Mouse (Mus musculus) thymus, postnatal 36 days (tissue): ENCODE results near the gene Smad5.

Experiments
- DNase-seq, 2 experiments: peaks; one replicate each; pipeline ENCODE4 v3.0.0; 2022; ENCODE audit warnings: mixed read lengths in 2 of 2

Smad5 gene

GRCm38 (mm10) chr13:56703222-56703870, 536 bp downstream of the Smad5 start:
- DNase-seq = peak; percentile 67 to 73

DNA sequence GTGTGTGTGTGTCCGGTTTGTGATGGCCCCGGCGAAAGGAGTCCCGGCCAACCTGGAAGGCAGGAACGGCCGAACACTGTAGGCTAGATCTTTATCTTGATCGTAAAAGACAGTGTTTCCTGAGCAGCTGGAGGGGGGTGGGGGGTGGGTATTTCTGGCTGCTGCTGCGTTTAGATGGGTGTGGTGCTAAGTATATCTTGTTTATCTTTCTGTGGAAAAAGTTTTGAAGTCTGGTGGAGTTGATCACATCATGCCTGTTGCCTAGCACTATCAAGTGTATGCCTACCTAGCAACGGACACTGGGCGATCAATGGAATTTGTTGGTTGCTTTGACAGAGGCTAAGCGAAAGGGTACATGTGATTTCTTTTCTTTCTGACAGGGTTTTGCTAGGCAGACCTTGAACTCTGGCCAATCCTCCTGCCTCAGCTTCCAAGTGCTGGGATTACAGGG, 1.1 kb downstream of the Smad5 start:
- peak in 1 of 2 experiments; percentile 21 for DNase-seq

DNA sequence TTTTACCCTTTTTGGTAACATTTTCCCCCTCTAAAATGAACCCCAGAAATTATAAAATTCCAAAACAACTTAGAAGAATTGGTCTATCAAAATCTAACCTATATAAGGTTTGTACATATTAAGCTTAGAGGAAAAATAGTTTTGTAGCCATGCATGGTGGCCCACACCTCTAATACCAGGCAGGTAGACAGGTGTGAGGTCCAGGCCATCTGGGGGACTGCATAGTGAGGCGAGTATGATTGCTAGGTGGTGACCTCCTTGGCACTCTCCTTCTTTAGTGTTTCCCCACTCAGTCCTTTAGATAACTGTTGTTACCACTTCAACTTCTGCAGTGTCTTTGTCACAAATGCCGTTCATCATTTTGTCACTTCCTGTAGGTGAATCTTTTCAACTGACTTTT, 1.8 kb downstream of the Smad5 start:
- DNase-seq = no peak

GRCm38 (mm10) chr13:56707111-56707510, 4.3 kb downstream of the Smad5 start:
- no peak for DNase-seq

DNA sequence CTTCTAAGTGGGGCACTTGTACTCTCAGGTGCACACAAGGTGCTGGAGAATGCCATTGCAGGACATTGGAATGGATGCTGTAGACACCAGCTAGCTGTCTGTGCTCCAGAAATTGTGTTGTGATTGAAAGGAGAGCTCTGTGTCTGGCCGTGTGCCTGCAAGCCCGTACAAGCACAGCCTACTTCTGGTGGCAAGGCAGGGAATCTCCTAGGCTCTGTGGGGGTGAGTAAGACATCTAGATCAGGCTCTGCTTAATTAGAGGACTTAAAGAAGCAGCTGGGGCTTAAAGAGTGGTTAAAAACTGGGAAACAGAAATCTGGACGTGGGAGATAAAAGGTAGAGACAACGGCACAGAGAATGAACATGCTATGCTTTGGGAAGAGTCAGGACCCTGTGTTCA, 4.8 kb downstream of the Smad5 start:
- DNase-seq = no peak

DNA sequence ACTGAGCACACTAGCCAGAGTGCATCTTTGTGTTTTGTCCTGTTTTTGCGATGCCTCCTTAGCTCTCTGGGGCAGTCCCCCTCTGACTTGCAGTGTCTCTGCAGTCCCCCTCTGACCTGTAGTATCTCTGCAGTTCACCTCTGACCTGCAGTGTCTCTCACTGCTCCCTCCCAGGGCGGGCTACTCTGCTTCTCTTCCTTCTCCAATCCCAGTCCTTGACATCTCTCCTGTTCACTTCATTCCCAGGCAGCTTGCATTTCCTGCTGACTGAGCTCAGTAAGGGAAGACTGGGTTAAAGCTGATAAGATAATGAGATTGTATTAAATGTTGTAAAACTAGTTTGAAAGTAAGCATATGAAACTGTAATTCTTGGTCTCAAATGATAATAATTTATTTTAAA, 7.8 kb downstream of the Smad5 start:
- no peak for DNase-seq

- no peak for DNase-seq
Observed at GRCm38 (mm10) chr13:56712221-56712620, 9.4 kb downstream of the Smad5 start.

DNA sequence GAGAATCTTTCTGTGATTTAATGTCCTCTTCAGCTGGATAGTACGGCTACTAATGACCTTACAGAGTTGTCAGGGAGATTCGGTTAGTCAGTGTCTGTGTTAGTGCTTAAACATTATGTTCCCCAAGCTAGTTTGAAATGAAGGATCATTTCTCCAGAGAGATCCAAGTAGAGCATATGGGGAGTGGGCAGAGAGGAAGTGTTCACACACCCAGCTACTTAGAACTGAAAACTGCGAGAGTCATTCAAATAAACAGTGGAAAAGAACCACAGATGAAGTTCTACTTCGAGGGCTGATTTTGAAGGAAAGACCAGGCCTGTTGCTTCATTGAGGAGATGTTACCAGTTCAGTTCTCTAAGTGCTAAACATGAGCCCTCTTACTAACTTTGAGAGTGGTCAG, 23.7 kb downstream of the Smad5 start:
- DNase-seq = no peak

- DNase-seq = no peak
Observed at GRCm38 (mm10) chr13:56729046-56729445, 26.2 kb downstream of the Smad5 start.

DNA sequence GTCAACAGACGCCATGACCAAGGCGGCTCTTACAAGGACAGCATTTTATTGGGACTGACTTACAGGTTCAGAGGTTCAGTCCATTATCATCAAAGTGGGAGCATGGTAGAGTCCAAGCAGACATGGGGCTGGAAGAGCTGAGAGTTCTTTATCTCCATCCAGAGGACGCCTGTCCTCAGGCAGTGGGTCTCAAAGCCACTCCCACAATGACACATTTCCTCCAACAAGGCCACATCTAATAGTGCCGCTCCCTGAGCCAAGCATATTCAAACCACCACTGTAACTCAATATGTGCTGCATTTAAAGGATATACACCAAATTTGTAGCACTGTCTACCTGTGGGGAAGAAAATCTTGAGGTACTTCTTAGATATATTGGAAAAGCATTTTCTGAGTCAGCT, 31.8 kb downstream of the Smad5 start:
- no peak for DNase-seq

GRCm38 (mm10) chr13:56735212-56735875, 32.5 kb downstream of the Smad5 start:
- DNase-seq = peak in 1 of 2 experiments; percentile 41

- DNase-seq = no peak
Observed at GRCm38 (mm10) chr13:56739556-56739955, 36.7 kb downstream of the Smad5 start.

GRCm38 (mm10) chr13:56740496-56740895, 37.7 kb downstream of the Smad5 start:
- DNase-seq = no peak

DNA sequence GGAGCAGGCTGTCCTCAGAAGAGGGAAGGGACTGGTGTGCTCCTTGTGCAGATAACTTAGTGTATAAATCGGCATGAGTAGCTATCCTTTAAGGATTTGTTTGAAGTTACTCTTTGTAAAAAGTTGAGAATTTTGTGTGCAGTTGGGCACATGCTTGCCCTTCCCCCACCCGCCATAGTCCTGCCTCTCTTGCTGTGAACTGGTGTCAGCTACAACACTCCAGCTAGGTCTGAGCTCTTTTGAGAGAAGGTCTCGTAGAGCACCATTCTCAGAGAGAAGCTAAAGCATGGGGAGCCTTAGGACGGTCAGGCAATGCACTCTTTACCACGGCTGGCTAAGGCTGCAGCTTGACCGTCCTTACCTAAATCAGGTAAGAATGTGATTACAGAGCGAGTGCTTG, 38.9 kb downstream of the Smad5 start:
- DNase-seq = no peak

GRCm38 (mm10) chr13:56742325-56742901, 39.6 kb downstream of the Smad5 start:
- no peak for DNase-seq

- peak in 1 of 2 experiments; percentile 59 for DNase-seq
Observed at GRCm38 (mm10) chr13:56746739-56747532, 44.1 kb downstream of the Smad5 start.

DNA sequence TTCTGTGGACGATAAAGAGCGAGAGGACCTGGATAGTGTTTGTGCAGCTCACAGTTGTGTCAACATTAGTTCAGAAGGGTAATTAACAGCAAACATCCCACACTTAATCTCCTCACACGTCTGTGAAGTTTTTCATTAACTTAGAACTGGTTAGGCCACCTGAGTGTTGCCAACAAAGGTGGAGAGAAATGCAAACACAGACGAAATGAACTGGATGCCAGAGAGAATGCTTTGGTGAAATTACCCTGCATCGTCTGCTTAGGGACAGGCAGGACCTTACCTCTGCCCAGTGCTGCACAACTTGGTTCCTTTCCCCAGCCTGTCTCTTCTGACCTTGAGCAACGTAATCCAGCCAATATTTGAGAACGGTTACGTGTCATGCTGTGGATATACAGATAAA, 44.7 kb downstream of the Smad5 start:
- DNase-seq = no peak

GRCm38 (mm10) chr13:56749377-56749776, 46.6 kb downstream of the Smad5 start:
- DNase-seq = no peak

- DNase-seq = peak; percentile 42 to 50
Observed at GRCm38 (mm10) chr13:56751774-56752173, 49.0 kb downstream of the Smad5 start.

GRCm38 (mm10) chr13:56752474-56753191, 49.8 kb downstream of the Smad5 start:
- no peak for DNase-seq

DNA sequence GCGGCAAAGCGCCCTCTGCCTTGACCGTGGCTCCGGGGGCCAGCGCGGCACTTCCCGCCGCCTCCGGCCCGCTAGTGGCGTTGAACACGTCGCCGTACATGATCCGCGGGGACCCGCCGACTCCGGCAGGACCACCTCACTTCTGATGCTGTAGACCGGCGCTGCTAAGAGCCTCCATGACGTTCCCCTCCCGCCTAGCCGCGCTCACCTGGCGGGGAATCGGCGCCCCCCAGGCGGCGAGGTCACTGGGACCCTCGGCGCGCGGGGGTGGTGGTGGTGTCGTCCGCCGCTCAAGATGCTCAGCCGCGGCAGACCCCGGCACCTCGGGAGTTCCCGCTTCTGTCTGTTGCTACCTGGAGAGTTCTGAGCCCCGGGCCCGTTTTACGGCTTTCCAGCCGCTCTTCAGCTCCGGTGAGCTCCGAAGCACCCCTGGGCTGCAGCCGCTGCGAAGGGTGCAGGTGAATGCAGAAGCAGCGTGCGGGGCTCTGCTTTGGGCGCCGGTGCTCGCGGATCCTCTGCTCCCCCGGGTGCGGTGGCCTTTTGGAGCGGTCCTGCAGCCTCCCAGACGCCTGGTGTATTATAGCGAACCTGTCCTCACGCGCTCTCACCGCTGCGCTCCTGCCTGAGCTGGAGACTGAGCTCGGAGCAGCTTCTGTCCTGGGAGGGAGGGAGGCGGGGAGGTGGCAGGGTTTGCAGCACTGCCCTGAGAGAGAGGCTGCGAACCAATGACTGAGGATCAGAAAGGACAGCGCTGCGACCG, 50.6 kb downstream of the Smad5 start, which contains the start of gene Gm45623:
Gene Gm45623 (minus strand): TSS at position 636 of the 760 bp plus-strand sequence.
- peak; percentile 43 to 55 for DNase-seq

DNA sequence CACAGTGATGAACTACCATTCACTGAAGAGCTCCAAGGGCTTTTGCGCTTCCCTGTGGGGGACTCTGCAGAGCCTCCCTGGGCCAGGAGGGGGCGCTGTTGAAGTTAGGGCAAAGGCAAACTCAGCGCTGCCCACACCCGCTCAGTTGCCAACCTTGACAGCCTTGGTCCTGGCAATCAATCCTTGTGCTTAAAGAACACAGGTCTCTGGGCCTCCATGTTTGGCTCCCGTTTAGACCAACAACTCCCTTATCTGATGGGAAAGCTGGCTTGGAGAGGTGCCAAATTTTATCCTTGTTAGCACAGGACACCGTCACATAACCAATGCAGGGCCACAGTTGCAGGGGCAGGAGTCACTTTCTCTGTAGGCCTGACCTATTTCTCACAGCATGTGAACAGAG, 53.1 kb downstream of the Smad5 start:
- peak; percentile 69 to 74 for DNase-seq
